Mouse (Mus musculus): ENCODE data around the gene Ltbp1. TPM values are rescaled to one million over a fixed set of nuclear protein-coding genes. Genes with fewer than 3 reads are reported as not detected.

The Ltbp1 gene
- polyA plus RNA-seq, 1 experiment from 2014 or later, result 2.6 TPM

GRCm38 (mm10) chr17:75014601-75015356 is 9.4 kb downstream of the Ltbp1 start:
- no peak for ATAC-seq (ENCODE audit: low FRiP score)
- Histone ChIP-seq H3K9ac (no peak overlapping the region), H3K4me1 (replicated peaks; ENCODE audit: control insufficient read depth, insufficient read depth, low read length) (0 out of 2 replicates have a peak, but pooled peaks cover 3% of the 10 kb centered on the region), H3K27me3 (ENCODE audit: control insufficient read depth, insufficient read depth, low read length) (no peaks in the 10 kb centered on the region), H3K36me3 (replicated peaks; ENCODE audit: control insufficient read depth, insufficient read depth) (no peaks in the 10 kb centered on the region), H3K27ac (no peak overlapping the region), H3K4me2 (replicated peaks) (no peak overlapping the region), H3K9me3 (ENCODE audit: control insufficient read depth, low read length) (no peaks in the 10 kb centered on the region), H3K4me3 (replicated peaks; ENCODE audit: low read length) (no peak overlapping the region)
- 80% methylated on average over 24 of the region's 24 CpGs for WGBS
- DNase-seq (ENCODE audit: low spot score), result no peak

GRCm38 (mm10) chr17:75015546-75015945 is 10.2 kb downstream of the Ltbp1 start:
- H3K36me3 ChIP-seq (replicated peaks; ENCODE audit: control insufficient read depth, insufficient read depth), result no peaks in the 10 kb centered on the region
- H3K4me3 ChIP-seq (replicated peaks; ENCODE audit: low read length), result no peak overlapping the region
- H3K27me3 ChIP-seq (ENCODE audit: control insufficient read depth, insufficient read depth, low read length), result no peaks in the 10 kb centered on the region
- WGBS, result 90% methylated on average over 6 of the region's 6 CpGs
- no peak overlapping the region for H3K4me2 ChIP-seq (replicated peaks)
- no peak for ATAC-seq (ENCODE audit: low FRiP score)
- H3K27ac ChIP-seq, result no peak overlapping the region
- H3K9me3 ChIP-seq (ENCODE audit: control insufficient read depth, low read length), result no peaks in the 10 kb centered on the region
- H3K9ac ChIP-seq, result no peak overlapping the region
- no peak for DNase-seq (ENCODE audit: low spot score)
- 0 out of 2 replicates have a peak, but pooled peaks cover 3% of the 10 kb centered on the region for H3K4me1 ChIP-seq (replicated peaks; ENCODE audit: control insufficient read depth, insufficient read depth, low read length)

- H3K9ac ChIP-seq, result no peak overlapping the region
- H3K4me1 ChIP-seq (replicated peaks; ENCODE audit: control insufficient read depth, insufficient read depth, low read length), result 0 out of 2 replicates have a peak, but pooled peaks cover 3% of the 10 kb centered on the region
- 61% methylated on average over 7 of the region's 7 CpGs for WGBS
- no peaks in the 10 kb centered on the region for H3K36me3 ChIP-seq (replicated peaks; ENCODE audit: control insufficient read depth, insufficient read depth)
- DNase-seq (ENCODE audit: low spot score), result no peak
- ATAC-seq (ENCODE audit: low FRiP score), result peak; percentile 18; the same call in 1 of the 2 replicates
- no peaks in the 10 kb centered on the region for H3K27me3 ChIP-seq (ENCODE audit: control insufficient read depth, insufficient read depth, low read length)
- no peak overlapping the region for H3K4me3 ChIP-seq (replicated peaks; ENCODE audit: low read length)
- no peak overlapping the region for H3K27ac ChIP-seq
- H3K4me2 ChIP-seq (replicated peaks), result no peak overlapping the region
- no peaks in the 10 kb centered on the region for H3K9me3 ChIP-seq (ENCODE audit: control insufficient read depth, low read length)
These were observed 12.1 kb downstream of the Ltbp1 start for GRCm38 (mm10) chr17:75017423-75017822.

GRCm38 (mm10) chr17:75018142-75018541 is 12.8 kb downstream of the Ltbp1 start:
- Histone ChIP-seq H3K4me1 (replicated peaks; ENCODE audit: control insufficient read depth, insufficient read depth, low read length) (0 out of 2 replicates have a peak, but pooled peaks cover 3% of the 10 kb centered on the region), H3K36me3 (replicated peaks; ENCODE audit: control insufficient read depth, insufficient read depth) (no peaks in the 10 kb centered on the region), H3K27me3 (ENCODE audit: control insufficient read depth, insufficient read depth, low read length) (no peaks in the 10 kb centered on the region), H3K9ac (no peak overlapping the region), H3K27ac (no peak overlapping the region), H3K4me3 (replicated peaks; ENCODE audit: low read length) (no peak overlapping the region), H3K4me2 (replicated peaks) (no peak overlapping the region), H3K9me3 (ENCODE audit: control insufficient read depth, low read length) (no peaks in the 10 kb centered on the region)
- ATAC-seq (ENCODE audit: low FRiP score) (no peak), DNase-seq (ENCODE audit: low spot score) (no peak)
- WGBS, result 95% methylated on average over 5 of the region's 5 CpGs

GRCm38 (mm10) chr17:75020026-75020425 is 14.7 kb downstream of the Ltbp1 start:
- no peak for DNase-seq (ENCODE audit: low spot score)
- no peak overlapping the region for H3K4me3 ChIP-seq (replicated peaks; ENCODE audit: low read length)
- H3K9ac ChIP-seq, result no peak overlapping the region
- WGBS, result 8% methylated on average over 7 of the region's 7 CpGs
- H3K9me3 ChIP-seq (ENCODE audit: control insufficient read depth, low read length), result no peaks in the 10 kb centered on the region
- H3K27ac ChIP-seq, result no peak overlapping the region
- no peaks in the 10 kb centered on the region for H3K36me3 ChIP-seq (replicated peaks; ENCODE audit: control insufficient read depth, insufficient read depth)
- H3K27me3 ChIP-seq (ENCODE audit: control insufficient read depth, insufficient read depth, low read length), result no peaks in the 10 kb centered on the region
- 0 out of 2 replicates have a peak overlapping the region, but pooled peaks have one; percentile 2 for H3K4me2 ChIP-seq (replicated peaks)
- ATAC-seq (ENCODE audit: low FRiP score), result peak; percentile 78
- 0 out of 2 replicates have a peak, but pooled peaks cover 3% of the 10 kb centered on the region for H3K4me1 ChIP-seq (replicated peaks; ENCODE audit: control insufficient read depth, insufficient read depth, low read length)

- no peaks in the 10 kb centered on the region for H3K36me3 ChIP-seq (replicated peaks; ENCODE audit: control insufficient read depth, insufficient read depth)
- ATAC-seq (ENCODE audit: low FRiP score) (no peak), DNase-seq (ENCODE audit: low spot score) (no peak)
- 68% methylated on average over 3 of the region's 3 CpGs for WGBS
- H3K4me2 ChIP-seq (replicated peaks), result no peak overlapping the region
- H3K27me3 ChIP-seq (ENCODE audit: control insufficient read depth, insufficient read depth, low read length), result no peaks in the 10 kb centered on the region
- no peak overlapping the region for H3K4me3 ChIP-seq (replicated peaks; ENCODE audit: low read length)
- no peaks in the 10 kb centered on the region for H3K9me3 ChIP-seq (ENCODE audit: control insufficient read depth, low read length)
- 0 out of 2 replicates have a peak, but pooled peaks cover 3% of the 10 kb centered on the region for H3K4me1 ChIP-seq (replicated peaks; ENCODE audit: control insufficient read depth, insufficient read depth, low read length)
- no peak overlapping the region for H3K9ac ChIP-seq
- H3K27ac ChIP-seq, result no peak overlapping the region
These were observed 15.3 kb downstream of the Ltbp1 start for GRCm38 (mm10) chr17:75020619-75021018.

- DNase-seq (ENCODE audit: low spot score) (no peak), ATAC-seq (ENCODE audit: low FRiP score) (no peak)
- no peaks in the 10 kb centered on the region for H3K36me3 ChIP-seq (replicated peaks; ENCODE audit: control insufficient read depth, insufficient read depth)
- no peak overlapping the region for H3K4me2 ChIP-seq (replicated peaks)
- no peaks in the 10 kb centered on the region for H3K4me1 ChIP-seq (replicated peaks; ENCODE audit: control insufficient read depth, insufficient read depth, low read length)
- 77% methylated on average over 12 of the region's 12 CpGs for WGBS
- H3K9ac ChIP-seq, result no peak overlapping the region
- H3K9me3 ChIP-seq (ENCODE audit: control insufficient read depth, low read length), result no peaks in the 10 kb centered on the region
- no peak overlapping the region for H3K4me3 ChIP-seq (replicated peaks; ENCODE audit: low read length)
- no peaks in the 10 kb centered on the region for H3K27me3 ChIP-seq (ENCODE audit: control insufficient read depth, insufficient read depth, low read length)
- H3K27ac ChIP-seq, result no peak overlapping the region
These were observed 22.2 kb downstream of the Ltbp1 start for GRCm38 (mm10) chr17:75027358-75028131.

- Histone ChIP-seq H3K36me3 (replicated peaks; ENCODE audit: control insufficient read depth, insufficient read depth) (no peaks in the 10 kb centered on the region), H3K4me2 (replicated peaks) (no peak overlapping the region), H3K9me3 (ENCODE audit: control insufficient read depth, low read length) (no peaks in the 10 kb centered on the region), H3K4me1 (replicated peaks; ENCODE audit: control insufficient read depth, insufficient read depth, low read length) (no peaks in the 10 kb centered on the region), H3K9ac (no peak overlapping the region), H3K27ac (no peak overlapping the region), H3K27me3 (ENCODE audit: control insufficient read depth, insufficient read depth, low read length) (no peaks in the 10 kb centered on the region), H3K4me3 (replicated peaks; ENCODE audit: low read length) (no peak overlapping the region)
- WGBS, result 92% methylated on average over 14 of the region's 14 CpGs
- ATAC-seq (ENCODE audit: low FRiP score) (no peak), DNase-seq (ENCODE audit: low spot score) (no peak)
These were observed 28.0 kb downstream of the Ltbp1 start for GRCm38 (mm10) chr17:75033356-75033755.

- DNase-seq (ENCODE audit: low spot score) (no peak), ATAC-seq (ENCODE audit: low FRiP score) (no peak)
- H3K36me3 ChIP-seq (replicated peaks; ENCODE audit: control insufficient read depth, insufficient read depth), result no peaks in the 10 kb centered on the region
- H3K9ac ChIP-seq, result no peak overlapping the region
- no peaks in the 10 kb centered on the region for H3K27me3 ChIP-seq (ENCODE audit: control insufficient read depth, insufficient read depth, low read length)
- H3K9me3 ChIP-seq (ENCODE audit: control insufficient read depth, low read length), result no peaks in the 10 kb centered on the region
- H3K27ac ChIP-seq, result no peak overlapping the region
- H3K4me2 ChIP-seq (replicated peaks), result no peak overlapping the region
- 92% methylated on average over 21 of the region's 21 CpGs for WGBS
- H3K4me1 ChIP-seq (replicated peaks; ENCODE audit: control insufficient read depth, insufficient read depth, low read length), result no peaks in the 10 kb centered on the region
- H3K4me3 ChIP-seq (replicated peaks; ENCODE audit: low read length), result no peak overlapping the region
These were observed 28.7 kb downstream of the Ltbp1 start for GRCm38 (mm10) chr17:75033872-75034615.
